Mouse (Mus musculus): ENCODE data around the gene Trim25.

The Trim25 gene

GRCm38 (mm10) chr11:89026117-89026516, 26.9 kb downstream of the Trim25 start:
- POLR2A ChIA-PET, result interaction anchor here in 3 of 4 experiments (0.6 to 1.9 kb wide), 9 partner anchors 9 to 1113 kb away, joined by 3 to 12 read pairs (median 3); no protein-coding TSS in a partner anchor
- CTCF ChIA-PET, result interaction anchor here in 2 of 4 experiments (0.6 to 1.6 kb wide), 5 partner anchors 14 to 50 kb away, joined by 3 to 5 read pairs (median 3); no protein-coding TSS in a partner anchor

GRCm38 (mm10) chr11:89027955-89028361, 28.8 kb downstream of the Trim25 start:
- CTCF ChIA-PET, result interaction anchor here in 3 of 4 experiments (1.0 to 3.9 kb wide), 6 partner anchors 12 to 52 kb away, joined by 3 to 15 read pairs (median 3); no protein-coding TSS in a partner anchor
- POLR2A ChIA-PET, result interaction anchor here in 3 of 4 experiments (0.5 to 5.2 kb wide), 20 partner anchors 9 to 118 kb away, joined by 3 to 61 read pairs (median 4); partner anchors contain the start of genes Coil (in 1 of the 3) and Trim25 (in 1 of the 3)

- POLR2A ChIA-PET, result interaction anchor here (0.6 to 5.2 kb wide), 39 partner anchors 7 to 96 kb away, joined by 3 to 61 read pairs (median 4); partner anchors contain the start of genes Coil (in 1 of the 4) and Trim25 (in 1 of the 4)
These were observed 29.8 kb downstream of the Trim25 start for GRCm38 (mm10) chr11:89028871-89029405.

GRCm38 (mm10) chr11:89030552-89030951, 31.4 kb downstream of the Trim25 start:
- CTCF ChIA-PET, result interaction anchor here (0.5 to 3.9 kb wide), 16 partner anchors 9 to 44 kb away, joined by 3 to 18 read pairs (median 4); no protein-coding TSS in a partner anchor
- POLR2A ChIA-PET, result interaction anchor here (0.6 to 5.2 kb wide), 43 partner anchors 9 to 101 kb away, joined by 3 to 61 read pairs (median 5); partner anchors contain the start of genes Dgke (in 1 of the 4) and Trim25 (in 1 of the 4)

More at GRCm38 (mm10) chr11:89028871-89029405, 29.8 kb downstream of the Trim25 start:
- CTCF ChIA-PET, result interaction anchor here (0.7 to 3.9 kb wide), 13 partner anchors 8 to 53 kb away, joined by 3 to 18 read pairs (median 4); no protein-coding TSS in a partner anchor

GRCm38 (mm10) chr11:89031189-89031588, 32.0 kb downstream of the Trim25 start:
- ChIA-PET CTCF (interaction anchor here (0.6 to 3.9 kb wide), 10 partner anchors 9 to 45 kb away, joined by 3 to 18 read pairs (median 4); no protein-coding TSS in a partner anchor), POLR2A (interaction anchor here (0.9 to 5.2 kb wide), 23 partner anchors 8 to 58 kb away, joined by 3 to 61 read pairs (median 8); partner anchors contain the start of genes Dgke (in 1 of the 4) and Trim25 (in 1 of the 4))

- ChIA-PET POLR2A (interaction anchor here (0.6 to 2.8 kb wide), 16 partner anchors 10 to 64 kb away, joined by 3 to 17 read pairs (median 3); partner anchors contain the start of gene Coil (in 1 of the 4)), CTCF (interaction anchor here (0.6 to 5.0 kb wide), 12 partner anchors 37 to 58 kb away, joined by 3 to 30 read pairs (median 3); no protein-coding TSS in a partner anchor)
These were observed 35.4 kb downstream of the Trim25 start for GRCm38 (mm10) chr11:89034592-89034991.

GRCm38 (mm10) chr11:89035552-89035951, 36.4 kb downstream of the Trim25 start:
- ChIA-PET CTCF (interaction anchor here in 2 of 4 experiments (1.1 to 5.0 kb wide), 4 partner anchors 13 to 42 kb away, joined by 3 to 30 read pairs (median 13); no protein-coding TSS in a partner anchor), POLR2A (interaction anchor here in 3 of 4 experiments (1.1 to 2.8 kb wide), 3 partner anchors 13 to 40 kb away, joined by 3 to 17 read pairs (median 3); no protein-coding TSS in a partner anchor)

GRCm38 (mm10) chr11:89038496-89038895, 39.3 kb downstream of the Trim25 start:
- ChIA-PET CTCF (interaction anchor here in 2 of 4 experiments (0.7 to 4.0 kb wide), 8 partner anchors 8 to 114 kb away, joined by 3 to 18 read pairs (median 5); partner anchors contain the start of gene Trim25 (in 1 of the 2)), POLR2A (interaction anchor here in 2 of 4 experiments (0.8 to 4.5 kb wide), 6 partner anchors 9 to 49 kb away, joined by 3 to 25 read pairs (median 3); no protein-coding TSS in a partner anchor)

- ChIA-PET CTCF (interaction anchor here (0.5 to 4.0 kb wide), 22 partner anchors 9 to 115 kb away, joined by 3 to 18 read pairs (median 4); partner anchors contain the start of gene Trim25 (in 1 of the 4)), POLR2A (interaction anchor here in 2 of 4 experiments (0.7 to 4.5 kb wide), 17 partner anchors 8 to 71 kb away, joined by 3 to 30 read pairs (median 4); no protein-coding TSS in a partner anchor)
These were observed 40.1 kb downstream of the Trim25 start for GRCm38 (mm10) chr11:89039325-89039724.

GRCm38 (mm10) chr11:89041073-89041472, 41.9 kb downstream of the Trim25 start:
- ChIA-PET CTCF (interaction anchor here in 2 of 4 experiments (0.6 to 4.0 kb wide), 4 partner anchors 11 to 262 kb away, joined by 3 to 18 read pairs (median 4); no protein-coding TSS in a partner anchor), POLR2A (interaction anchor here in 3 of 4 experiments (0.6 to 4.5 kb wide), 22 partner anchors 9 to 390 kb away, joined by 3 to 30 read pairs (median 5); no protein-coding TSS in a partner anchor)

- CTCF ChIA-PET, result no interaction called here
- POLR2A ChIA-PET, result interaction anchor here in 2 of 4 experiments (1.0 to 3.9 kb wide), 7 partner anchors 12 to 74 kb away, joined by 3 to 30 read pairs (median 7); no protein-coding TSS in a partner anchor
These were observed 43.9 kb downstream of the Trim25 start for GRCm38 (mm10) chr11:89043046-89043445.

GRCm38 (mm10) chr11:89045501-89045900, 46.3 kb downstream of the Trim25 start:
- ChIA-PET CTCF (interaction anchor here (0.6 to 1.6 kb wide), 8 partner anchors 13 to 71 kb away, joined by 3 to 5 read pairs (median 4); no protein-coding TSS in a partner anchor), POLR2A (interaction anchor here (0.6 to 4.9 kb wide), 27 partner anchors 9 to 933 kb away, joined by 3 to 27 read pairs (median 5); partner anchors contain the start of gene Trim25 (in 2 of the 4))

GRCm38 (mm10) chr11:89046021-89046420, 46.8 kb downstream of the Trim25 start:
- POLR2A ChIA-PET, result interaction anchor here (0.6 to 4.9 kb wide), 24 partner anchors 9 to 932 kb away, joined by 3 to 27 read pairs (median 6); partner anchors contain the start of gene Trim25 (in 1 of the 4)

GRCm38 (mm10) chr11:89051767-89052166, 52.6 kb downstream of the Trim25 start:
- ChIA-PET CTCF (interaction anchor here in 1 of 4 experiments (0.6 kb wide), 1 partner anchor 12 kb away, joined by 3 read pairs; no protein-coding TSS in a partner anchor), POLR2A (interaction anchor here in 1 of 4 experiments (1.3 to 1.5 kb wide), 3 partner anchors 57 to 58 kb away, joined by 4 to 5 read pairs (median 5); no protein-coding TSS in a partner anchor)

More at GRCm38 (mm10) chr11:89046021-89046420, 46.8 kb downstream of the Trim25 start:
- CTCF ChIA-PET, result interaction anchor here (0.5 to 1.6 kb wide), 9 partner anchors 12 to 72 kb away, joined by 3 to 5 read pairs (median 3); no protein-coding TSS in a partner anchor

GRCm38 (mm10) chr11:89055931-89056690, 56.9 kb downstream of the Trim25 start:
- POLR2A ChIA-PET, result interaction anchor here in 2 of 4 experiments (1.0 to 5.3 kb wide), 16 partner anchors 8 to 129 kb away, joined by 3 to 47 read pairs (median 4); partner anchors contain the start of genes Dgke (in 2 of the 2) and Coil (in 1 of the 2)

GRCm38 (mm10) chr11:89058515-89059270, 59.5 kb downstream of the Trim25 start:
- CTCF ChIA-PET, result interaction anchor here (0.5 to 3.3 kb wide), 39 partner anchors 8 to 245 kb away, joined by 3 to 34 read pairs (median 4); partner anchors contain the start of gene Scpep1 (in 1 of the 4)
- POLR2A ChIA-PET, result interaction anchor here (0.5 to 5.3 kb wide), 79 partner anchors 8 to 394 kb away, joined by 3 to 47 read pairs (median 4); partner anchors contain the start of genes Dgke (in 2 of the 4), Scpep1 (in 2 of the 4), Trim25 (in 2 of the 4) and Akap1 (in 1 of the 4)

More at GRCm38 (mm10) chr11:89055931-89056690, 56.9 kb downstream of the Trim25 start:
- CTCF ChIA-PET, result interaction anchor here in 1 of 4 experiments (0.9 to 2.3 kb wide), 2 partner anchors 9 to 27 kb away, joined by 3 to 5 read pairs; no protein-coding TSS in a partner anchor
